Mouse (Mus musculus) C2C12 (cell line): ENCODE measurements around the gene Tom1l1.

Source experiments
- CEBPB ChIP-seq: IDR thresholded peaks from one replicate; pipeline ENCODE4 v1.6.1; 2011; ENCODE audit warnings: low read depth, mild to moderate bottlenecking, control low read depth, moderate library complexity
- CTCF ChIP-seq: IDR thresholded peaks from one replicate; pipeline ENCODE4 v1.5.1; 2011; ENCODE audit not compliant: control insufficient read depth, insufficient read depth, insufficient read length
- FOSL1 ChIP-seq: IDR thresholded peaks from one replicate; pipeline ENCODE4 v1.8.0; 2011; ENCODE audit warnings: mild to moderate bottlenecking, low read length; ENCODE audit not compliant: poor library complexity, insufficient read depth, severe bottlenecking
- USF1 ChIP-seq: IDR thresholded peaks from one replicate; pipeline ENCODE4 v1.6.1; 2011; ENCODE audit warnings: low read depth, mild to moderate bottlenecking, control low read depth, moderate library complexity

GRCm38 (mm10) chr11:90690361-90690760, 2.2 kb upstream of the Tom1l1 start:
- no peak for TF ChIP-seq CTCF
- no peak for TF ChIP-seq CEBPB
- TF ChIP-seq FOSL1 = no peak
- no peak for TF ChIP-seq USF1
